Mouse (Mus musculus) frontal cortex, postnatal 10 days (tissue): ENCODE measurements around the gene Trpv1.
A peak's percentile ranks its signal among the peaks of the same experiment; 100 is the strongest.

Source experiments
- DNase-seq, 2 experiments: peaks; one replicate each; pipeline ENCODE4 v3.0.0; 2022; ENCODE audit warnings: low spot score in 2 of 2, mixed read lengths in 1 of 2

The Trpv1 gene

GRCm38 (mm10) chr11:73235990-73236701, 2.1 kb downstream of the Trpv1 start:
- DNase-seq: no peak

- DNase-seq: no peak
Measured at GRCm38 (mm10) chr11:73236731-73237130, 2.6 kb downstream of the Trpv1 start.

GRCm38 (mm10) chr11:73242199-73242598, 8.1 kb downstream of the Trpv1 start:
- DNase-seq: no peak

- no peak for DNase-seq
Measured at GRCm38 (mm10) chr11:73242777-73243176, 8.7 kb downstream of the Trpv1 start.

- DNase-seq: no peak
Measured at GRCm38 (mm10) chr11:73257362-73257945, 23.4 kb downstream of the Trpv1 start.

- no peak for DNase-seq
Measured at GRCm38 (mm10) chr11:73258664-73259063, 24.6 kb downstream of the Trpv1 start.

GRCm38 (mm10) chr11:73260457-73260856, 26.4 kb downstream of the Trpv1 start:
- no peak for DNase-seq

GRCm38 (mm10) chr11:73261385-73261784, 27.3 kb downstream of the Trpv1 start:
- DNase-seq: no peak

- no peak for DNase-seq
Measured at GRCm38 (mm10) chr11:73267267-73267666, 33.2 kb downstream of the Trpv1 start, which contains the start of gene Trpv3. Gene Trpv3 (plus strand): TSS chr11:73267388.

- DNase-seq: no peak
Measured at GRCm38 (mm10) chr11:73274821-73275220, 40.7 kb downstream of the Trpv1 start.

GRCm38 (mm10) chr11:73280710-73281109, 46.6 kb downstream of the Trpv1 start:
- DNase-seq: no peak

GRCm38 (mm10) chr11:73281528-73282027, 47.5 kb downstream of the Trpv1 start:
- DNase-seq: peak; percentile 76 to 82

- no peak for DNase-seq
Measured at GRCm38 (mm10) chr11:73283369-73283768, 49.3 kb downstream of the Trpv1 start.

GRCm38 (mm10) chr11:73283926-73284325, 49.8 kb downstream of the Trpv1 start:
- no peak for DNase-seq

GRCm38 (mm10) chr11:73284351-73284750, 50.3 kb downstream of the Trpv1 start:
- no peak for DNase-seq

GRCm38 (mm10) chr11:73289621-73290020, 55.5 kb downstream of the Trpv1 start:
- no peak for DNase-seq

GRCm38 (mm10) chr11:73303123-73303522, 69.0 kb downstream of the Trpv1 start:
- DNase-seq: no peak
